Mouse (Mus musculus) cerebellum, postnatal 25 days (tissue): Measurements from ENCODE around the gene Gm12569.

ENCODE experiments used
- DNase-seq, 2 experiments: peaks; one replicate each; pipeline ENCODE4 v3.0.0; 2021; ENCODE audit warnings: mixed read lengths in 2 of 2

Gm12569 gene

GRCm38 (mm10) chr11:51220308-51220707, at the start of gene Gm12569:
Gene Gm12569 (plus strand): TSS chr11:51220473.
- no peak for DNase-seq

- DNase-seq, result no peak
Measured at GRCm38 (mm10) chr11:51202726-51203125, 17.5 kb upstream of the Gm12569 start.

- DNase-seq, result no peak
Measured at GRCm38 (mm10) chr11:51207758-51208157, 12.5 kb upstream of the Gm12569 start.

- no peak for DNase-seq
Measured at GRCm38 (mm10) chr11:51211426-51211825, 8.8 kb upstream of the Gm12569 start.

GRCm38 (mm10) chr11:51214021-51214420, 6.3 kb upstream of the Gm12569 start:
- no peak for DNase-seq

GRCm38 (mm10) chr11:51219396-51219980, 785 bp upstream of the Gm12569 start:
- peak in 1 of 2 experiments; percentile 3 for DNase-seq

GRCm38 (mm10) chr11:51227104-51227503, 6.8 kb downstream of the Gm12569 start:
- no peak for DNase-seq

GRCm38 (mm10) chr11:51234626-51235025, 14.4 kb downstream of the Gm12569 start:
- DNase-seq, result no peak

- no peak for DNase-seq
Measured at GRCm38 (mm10) chr11:51242897-51243296, 22.6 kb downstream of the Gm12569 start.

- no peak for DNase-seq
Measured at GRCm38 (mm10) chr11:51257006-51257405, 36.7 kb downstream of the Gm12569 start.

- no peak for DNase-seq
Measured at GRCm38 (mm10) chr11:51261680-51262219, 41.5 kb downstream of the Gm12569 start, which contains the start of gene Clk4. Gene Clk4 (plus strand): TSS chr11:51261730.

GRCm38 (mm10) chr11:51262342-51263285, 42.3 kb downstream of the Gm12569 start, which contains the start of gene BC049762:
Gene BC049762 (minus strand): TSS chr11:51263046.
- peak; percentile 98 to 99 for DNase-seq

- peak in 1 of 2 experiments; percentile 81 for DNase-seq
Measured at GRCm38 (mm10) chr11:51263286-51263831, 43.1 kb downstream of the Gm12569 start.

- peak in 1 of 2 experiments; percentile 9 for DNase-seq
Measured at GRCm38 (mm10) chr11:51264352-51264751, 44.1 kb downstream of the Gm12569 start.

- peak in 1 of 2 experiments; percentile 60 for DNase-seq
Measured at GRCm38 (mm10) chr11:51265326-51265725, 45.1 kb downstream of the Gm12569 start.

- DNase-seq, result no peak
Measured at GRCm38 (mm10) chr11:51274418-51274817, 54.1 kb downstream of the Gm12569 start.
